Mouse (Mus musculus) kidney, postnatal 4 days (tissue): Measurements from ENCODE around the gene Cdkn3.
A peak's percentile ranks its signal among the peaks of the same experiment; 100 is the strongest.
"Not testable (repeated sequence)": the region's sequence is repeated elsewhere in the genome, so short reads cannot be mapped to it uniquely, and the experiment has no call there.

Source experiments
- DNase-seq, 2 experiments: peaks; one replicate each; pipeline ENCODE4 v3.0.0; 2021; ENCODE audit warnings: mixed read lengths in 2 of 2

The Cdkn3 gene

DNA sequence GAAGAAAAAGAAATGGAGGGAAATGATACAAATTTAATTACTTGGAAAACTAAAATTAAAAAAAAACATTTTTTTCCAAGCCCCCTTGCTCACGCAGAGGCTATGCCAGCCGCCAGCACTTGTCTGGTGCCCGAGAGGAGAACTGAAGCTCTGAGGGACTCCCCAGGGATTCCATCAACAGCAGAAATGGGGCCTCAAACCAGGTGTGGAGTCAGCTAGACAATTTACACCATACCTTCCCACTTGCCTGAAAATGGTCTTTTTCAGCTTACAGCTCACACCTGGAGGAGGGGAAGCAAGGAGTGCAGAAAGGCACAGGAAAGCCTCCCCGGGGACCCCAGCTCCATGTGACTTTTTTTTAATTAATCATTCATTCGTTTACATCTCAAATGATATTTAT lies 24.9 kb downstream of the Cdkn3 start:
- no peak for DNase-seq

GRCm38 (mm10) chr14:46787454-46787786 lies 27.1 kb downstream of the Cdkn3 start:
- no peak for DNase-seq

DNA sequence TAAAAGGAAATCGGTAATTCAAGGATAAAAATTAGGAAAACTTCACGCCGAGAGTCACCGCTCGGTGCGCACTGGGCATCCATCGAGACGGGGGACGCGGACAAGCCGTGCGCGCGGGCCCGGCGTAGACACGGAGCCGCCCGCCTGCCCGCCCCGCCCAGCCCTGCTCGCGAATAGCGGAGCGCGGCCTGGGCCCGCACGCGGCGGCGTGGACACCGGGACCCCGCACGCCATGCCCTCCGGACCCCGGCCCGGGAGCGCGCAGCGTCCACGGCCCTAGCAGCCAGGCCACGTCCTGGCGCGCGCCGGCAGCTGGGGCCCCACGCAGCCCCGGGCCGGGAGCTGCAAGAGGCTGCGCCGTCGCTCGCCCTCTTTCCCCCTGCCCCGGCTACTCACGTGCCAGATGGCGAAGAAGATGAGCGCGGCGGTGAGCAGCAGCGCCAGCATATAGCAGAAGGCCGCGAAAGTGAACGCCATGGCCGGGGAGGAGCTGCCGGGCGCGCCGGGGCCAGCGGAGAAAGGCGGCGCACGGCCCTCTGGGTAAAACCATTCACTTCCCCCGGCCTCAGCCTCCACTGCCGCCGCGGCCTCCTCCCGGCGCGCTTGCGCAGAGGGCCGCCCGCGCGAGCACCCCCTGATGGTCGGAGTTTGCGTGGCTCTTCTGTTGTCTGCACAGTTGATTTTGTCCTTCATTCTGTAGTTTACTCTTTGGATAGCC lies 27.6 kb downstream of the Cdkn3 start, which contains the start of gene Cnih1:
TSS of gene Cnih1 (minus strand) at position 625 of the 718 bp plus-strand sequence.
- DNase-seq, result peak; percentile 92 to 94

GRCm38 (mm10) chr14:46788505-46788901 lies 28.2 kb downstream of the Cdkn3 start:
- DNase-seq, result peak in 1 of 2 experiments; percentile 8

DNA sequence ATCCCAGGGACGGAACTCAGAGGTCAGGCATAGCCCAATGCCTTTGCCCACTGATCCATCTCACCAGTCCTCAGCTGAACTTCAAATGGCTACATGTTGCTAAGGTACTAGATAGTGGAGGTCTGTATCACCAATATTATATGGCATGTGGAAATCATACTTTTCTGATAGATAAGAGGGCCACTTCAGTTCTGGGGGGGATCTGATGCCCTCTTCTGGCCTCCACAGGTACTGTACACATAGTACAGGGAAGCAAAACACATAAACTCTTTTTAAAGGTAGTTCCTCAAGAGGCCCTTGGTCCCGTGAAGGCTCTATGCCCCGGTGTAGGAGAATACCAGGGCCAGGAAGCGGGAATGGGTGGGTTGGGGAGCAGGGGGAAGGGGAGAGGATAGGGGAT lies 30.0 kb downstream of the Cdkn3 start:
- peak; percentile 19 to 22 for DNase-seq

DNA sequence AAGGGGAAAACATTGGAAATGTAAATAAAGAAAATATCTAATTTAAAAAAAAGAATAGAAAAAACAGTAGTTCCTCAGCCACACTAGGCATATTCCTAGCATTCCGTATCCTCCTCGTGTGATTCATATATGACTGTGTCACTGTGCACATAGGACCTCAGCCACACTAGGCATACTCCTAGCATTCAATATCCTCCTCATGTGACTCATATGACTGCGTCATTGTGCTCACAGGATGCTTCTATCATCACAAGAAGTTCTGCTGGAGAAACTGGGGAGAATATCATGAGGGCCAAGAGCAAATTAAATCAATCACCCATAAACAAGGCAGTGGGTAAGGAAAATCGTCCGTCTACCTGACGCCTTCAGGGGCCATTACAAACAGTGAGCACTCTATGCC lies 30.4 kb downstream of the Cdkn3 start:
- no peak for DNase-seq

- no peak for DNase-seq
Measured at GRCm38 (mm10) chr14:46794157-46794556, 33.8 kb downstream of the Cdkn3 start.

- DNase-seq, result no peak
Measured at GRCm38 (mm10) chr14:46800684-46801345, 40.5 kb downstream of the Cdkn3 start.

DNA sequence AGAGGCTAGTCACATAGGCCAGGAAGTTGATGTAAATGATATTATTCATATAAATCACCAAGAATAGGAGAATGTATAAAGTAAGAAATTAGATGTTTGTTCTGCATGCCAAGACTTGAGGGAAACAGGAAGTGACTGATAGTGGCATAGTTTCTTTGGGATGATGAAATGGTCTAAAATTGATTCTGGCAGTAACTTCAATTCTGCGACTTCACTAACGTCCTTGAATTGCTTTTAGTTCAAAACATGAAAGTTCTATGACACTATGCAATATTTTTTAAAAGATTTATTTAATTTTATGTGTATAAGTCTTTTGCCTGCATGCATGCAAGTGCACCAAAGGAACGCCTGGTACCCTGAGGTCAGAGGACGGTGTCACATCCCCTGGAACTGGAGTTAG lies 42.9 kb downstream of the Cdkn3 start:
- DNase-seq, result no peak

GRCm38 (mm10) chr14:46803791-46804190 lies 43.5 kb downstream of the Cdkn3 start:
- DNase-seq, result no peak

- no peak for DNase-seq
Measured at GRCm38 (mm10) chr14:46806186-46806585, 45.8 kb downstream of the Cdkn3 start.

- no peak for DNase-seq
Measured at GRCm38 (mm10) chr14:46807927-46808326, 47.6 kb downstream of the Cdkn3 start.

- DNase-seq, result no peak
Measured at GRCm38 (mm10) chr14:46815640-46816039, 55.3 kb downstream of the Cdkn3 start.

GRCm38 (mm10) chr14:46816916-46817622 lies 56.7 kb downstream of the Cdkn3 start:
- DNase-seq, result no peak

GRCm38 (mm10) chr14:46818743-46819142 lies 58.4 kb downstream of the Cdkn3 start:
- no peak for DNase-seq

GRCm38 (mm10) chr14:46819961-46820360 lies 59.6 kb downstream of the Cdkn3 start:
- not testable (repeated sequence) for DNase-seq
